Mouse (Mus musculus): ENCODE data around the gene Cmss1.

DNA sequence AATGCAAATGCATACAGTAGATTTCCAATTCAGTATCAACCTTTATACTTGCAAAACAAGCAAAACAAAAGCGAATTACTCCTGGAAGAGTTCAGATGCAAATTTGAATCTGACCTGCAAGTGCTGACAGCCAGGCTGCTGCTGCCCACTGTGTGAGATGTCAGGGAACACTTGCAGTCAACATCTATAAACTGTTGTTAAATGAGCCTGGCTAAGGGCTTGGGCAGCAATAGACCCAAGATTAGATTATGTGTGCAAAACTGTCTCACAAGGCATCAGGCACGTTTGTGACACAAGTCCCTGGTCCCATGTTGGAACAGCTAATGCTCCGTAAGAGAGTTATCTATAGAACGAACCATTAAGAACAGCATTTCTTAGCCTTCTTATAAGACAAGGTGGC is 314.4 kb downstream of the Cmss1 start:
- no peak for TF ChIP-seq CTCF (IDR thresholded peaks at IDR 0.05; ENCODE audit: control insufficient read depth, insufficient read depth, low read length)
- no peak for TF ChIP-seq POLR2A (IDR thresholded peaks at IDR 0.05; ENCODE audit: borderline replicate concordance, control insufficient read depth, low read depth, low read length)

Measured in bone marrow, adult 2 months (tissue).